Mouse (Mus musculus) bone marrow, adult 2 months (tissue): ENCODE results near the gene Meiob. TPM values are rescaled to one million over a fixed set of nuclear protein-coding genes. Genes with fewer than 3 reads are reported as not detected.
A peak's percentile ranks its signal among the peaks of the same experiment; 100 is the strongest.

Experiments used
- H3K27ac ChIP-seq: fragments of 200-500 bp; 2 replicates; pipeline ENCODE4 v1.5.1; 2012; ENCODE audit warnings: low read depth, mild to moderate bottlenecking, control low read depth, inconsistent platforms, low read length; ENCODE audit not compliant: control insufficient read depth, poor library complexity, insufficient read depth
- H3K4me1 ChIP-seq: fragments of 200-500 bp; 2 replicates; pipeline ENCODE4 v1.6.1; 2011; ENCODE audit warnings: low read length; ENCODE audit not compliant: control insufficient read depth, insufficient read depth
- H3K4me3 ChIP-seq: fragments of 200-500 bp; replicated peaks from 2 replicates; pipeline ENCODE3; 2011; ENCODE audit warnings: mild to moderate bottlenecking, low read depth, low read length, control low read depth; ENCODE audit not compliant: control insufficient read depth
- CTCF ChIP-seq: fragments of 200-500 bp; IDR thresholded peaks from 2 replicates; pipeline ENCODE4 v1.5.1; 2011; ENCODE audit warnings: low read length, control low read depth; ENCODE audit not compliant: control insufficient read depth, insufficient read depth
- POLR2A ChIP-seq: fragments of 200-500 bp; IDR thresholded peaks from 2 replicates; pipeline ENCODE4 v1.6.1; 2011; ENCODE audit warnings: low read depth, mild to moderate bottlenecking, control low read depth, low read length, borderline replicate concordance; ENCODE audit not compliant: control insufficient read depth
- WGBS: fragments of 180-500 bp; shearing (Covaris S2); methylation state at CpG from one replicate; pipeline ENCODE4 v1.1.7; 2018; 5-methylcytosine and 5-hydroxymethylcytosine counted together
- polyA plus RNA-seq: library from polyadenylated mRNA; stranded (reverse); fragments of >200 nt; gene quantifications from 2 replicates; pipeline ENCODE4 v1.2.4, GENCODE M21; 2011; ENCODE audit warnings: low replicate concordance; ENCODE audit not compliant: missing spikeins, insufficient read depth, insufficient read length

Gene Meiob
- polyA plus RNA-seq, 1 experiment = not detected

- 84% methylated on average over 6 of the region's 6 CpGs for WGBS
- Histone ChIP-seq H3K27ac (no peak overlapping the region), H3K4me3 (no peak overlapping the region), H3K4me1 (peaks cover 7% of the 10 kb centered on the region)
- TF ChIP-seq CTCF = no peak
- no peak for TF ChIP-seq POLR2A
These were observed 80.3 kb downstream of the Meiob start for GRCm38 (mm10) chr17:24884391-24884790.

- H3K4me3 ChIP-seq = peak overlapping the region; percentile 78
- TF ChIP-seq CTCF = no peak
- no peak for TF ChIP-seq POLR2A
- H3K4me1 ChIP-seq = peaks cover 7% of the 10 kb centered on the region
- no peak overlapping the region for H3K27ac ChIP-seq
- WGBS = 21% methylated on average over 22 of the region's 22 CpGs
These were observed 81.5 kb downstream of the Meiob start for GRCm38 (mm10) chr17:24885356-24886133.

- under 1% methylated on average over 69 of the region's 69 CpGs for WGBS
- H3K4me1 ChIP-seq = peaks cover 7% of the 10 kb centered on the region
- no peak for TF ChIP-seq CTCF
- TF ChIP-seq POLR2A = peak; percentile 92
- H3K27ac ChIP-seq = peak within 1 kb of the TSS; percentile 90
- peak within 1 kb of the TSS; percentile 82 for H3K4me3 ChIP-seq
These were observed 82.2 kb downstream of the Meiob start, which contains the start of the genes Nubp2 and Spsb3 for GRCm38 (mm10) chr17:24886134-24886931. Gene Nubp2, minus strand, starts transcription at chr17:24886349. Gene Spsb3, plus strand, starts transcription at chr17:24886643.

GRCm38 (mm10) chr17:24886932-24887271 lies 82.8 kb downstream of the Meiob start:
- peak overlapping the region; percentile 90 for H3K27ac ChIP-seq
- peaks cover 7% of the 10 kb centered on the region for H3K4me1 ChIP-seq
- WGBS = under 1% methylated on average over 18 of the region's 18 CpGs
- peak overlapping the region; percentile 82 for H3K4me3 ChIP-seq
- TF ChIP-seq CTCF (no peak), POLR2A (no peak)

- peak overlapping the region; percentile 82 for H3K4me3 ChIP-seq
- TF ChIP-seq CTCF = no peak
- whole genome bisulfite sequencing = 58% methylated on average over 18 of the region's 18 CpGs
- peak overlapping the region; percentile 90 for H3K27ac ChIP-seq
- H3K4me1 ChIP-seq = peaks cover 7% of the 10 kb centered on the region
These were observed 83.4 kb downstream of the Meiob start for GRCm38 (mm10) chr17:24887291-24888080.

GRCm38 (mm10) chr17:24888862-24889261 lies 84.8 kb downstream of the Meiob start:
- H3K27ac ChIP-seq = no peak overlapping the region
- TF ChIP-seq CTCF (no peak), POLR2A (no peak)
- peaks cover 7% of the 10 kb centered on the region for H3K4me1 ChIP-seq
- 87% methylated on average over 3 of the region's 3 CpGs for WGBS
- H3K4me3 ChIP-seq = no peak overlapping the region

Other genes with a start within 250 kb of the Meiob start
- 38.1 and 92.1 TPM in 2 replicates for gene Tsc2, start 171.7 kb upstream of the Meiob start, polyA plus RNA-seq
- gene Nthl1, start 171.6 kb upstream of the Meiob start, polyA plus RNA-seq = 4.6 and 6.5 TPM in 2 replicates
- gene Slc9a3r2, start 154.0 kb upstream of the Meiob start, polyA plus RNA-seq = 5.2 and 5.9 TPM in 2 replicates
- gene Npw, start 145.8 kb upstream of the Meiob start, polyA plus RNA-seq = not detected in 2 replicates
- 19.6 and 29.3 TPM in 2 replicates for gene Zfp598, start 134.6 kb upstream of the Meiob start, polyA plus RNA-seq
- gene Syngr3, start 114.3 kb upstream of the Meiob start, polyA plus RNA-seq = not detected in 2 replicates
- 19.3 and 42.9 TPM in 2 replicates for gene Gfer, start 108.1 kb upstream of the Meiob start, polyA plus RNA-seq
- 2.1 and 2.5 TPM in 2 replicates for gene Noxo1, start 108.1 kb upstream of the Meiob start, polyA plus RNA-seq
- 19.4 and 28.1 TPM in 2 replicates for gene Tbl3, start 96.6 kb upstream of the Meiob start, polyA plus RNA-seq
- gene Rnf151, start 86.2 kb upstream of the Meiob start, polyA plus RNA-seq = not detected in 2 replicates
- gene Rps2, start 86.2 kb upstream of the Meiob start, polyA plus RNA-seq = 828 and 1,146 TPM in 2 replicates
- 150 and 172 TPM in 2 replicates for gene Ndufb10, start 79.8 kb upstream of the Meiob start, polyA plus RNA-seq
- 2.5 TPM in 1 of 2 replicates, not detected in the other for gene Rpl3l, start 76.5 kb upstream of the Meiob start, polyA plus RNA-seq
- 106 and 309 TPM in 2 replicates for gene Msrb1, start 67.6 kb upstream of the Meiob start, polyA plus RNA-seq
- 2.2 TPM in 1 of 2 replicates, not detected in the other for gene Hs3st6, start 51.3 kb upstream of the Meiob start, polyA plus RNA-seq
- 92.4 and 146 TPM in 2 replicates for gene Hagh, start 35.9 kb downstream of the Meiob start, polyA plus RNA-seq
- 51.5 and 67.1 TPM in 2 replicates for gene Fahd1, start 46.1 kb downstream of the Meiob start, polyA plus RNA-seq
- not detected in 2 replicates for gene Igfals, start 61.7 kb downstream of the Meiob start, polyA plus RNA-seq
- 34.2 and 45.6 TPM in 2 replicates for gene Nubp2, start 82.1 kb downstream of the Meiob start, polyA plus RNA-seq
- 37.8 and 47.2 TPM in 2 replicates for gene Spsb3, start 82.4 kb downstream of the Meiob start, polyA plus RNA-seq
- 8.2 and 35.6 TPM in 2 replicates for gene Eme2, start 90.8 kb downstream of the Meiob start, polyA plus RNA-seq
- gene Mrps34, start 90.8 kb downstream of the Meiob start, polyA plus RNA-seq = 23.4 and 43.9 TPM in 2 replicates
- 51.7 and 64.3 TPM in 2 replicates for gene Nme3, start 92.2 kb downstream of the Meiob start, polyA plus RNA-seq
- gene Mapk8ip3, start 132.7 kb downstream of the Meiob start, polyA plus RNA-seq = 51.0 and 96.3 TPM in 2 replicates
- gene Jpt2, start 156.4 kb downstream of the Meiob start, polyA plus RNA-seq = 12.2 and 31.5 TPM in 2 replicates
- 9.1 and 15.8 TPM in 2 replicates for gene Cramp1l, start 211.5 kb downstream of the Meiob start, polyA plus RNA-seq
- 65.1 and 72.5 TPM in 2 replicates for gene Ift140, start 211.8 kb downstream of the Meiob start, polyA plus RNA-seq